Mouse (Mus musculus) limb, embryonic 14.5 days (tissue): ENCODE data around the gene Nkain2. TPM values are rescaled to one million over a fixed set of nuclear protein-coding genes. Genes with fewer than 3 reads are reported as not detected.

Source experiments
- ATAC-seq: fragments of 200-750 bp; cut with Nextera tagmentation; 2 replicates; pipeline ENCODE4 v1.8.0; 2017; ENCODE audit warnings: low read depth, moderate number of reproducible peaks, moderate TSS enrichment; ENCODE audit not compliant: low FRiP score
- DNase-seq: peaks from one replicate; pipeline ENCODE4 v3.0.0-alpha.2; 2015; ENCODE audit warnings: low spot score
- H3K27ac ChIP-seq: fragments of 300-500 bp; sonication (generic); replicated peaks from 2 replicates; pipeline ENCODE4 v1.5.1; 2014; ENCODE audit warnings: low read depth, mild to moderate bottlenecking, low read length, moderate library complexity, mixed read lengths
- H3K27me3 ChIP-seq: fragments of 300-500 bp; sonication (generic); 2 replicates; pipeline ENCODE4 v1.6.1; 2014; ENCODE audit warnings: low read length, mixed read lengths; ENCODE audit not compliant: control insufficient read depth, insufficient read depth
- H3K36me3 ChIP-seq: fragments of 300-500 bp; sonication (generic); 2 replicates; pipeline ENCODE4 v1.6.1; 2014; ENCODE audit warnings: mild to moderate bottlenecking, low read length, moderate library complexity, mixed read lengths; ENCODE audit not compliant: control insufficient read depth, insufficient read depth
- H3K4me1 ChIP-seq: fragments of 300-500 bp; sonication (generic); 2 replicates; pipeline ENCODE4 v1.6.1; 2014; ENCODE audit warnings: antibody characterized with exemption, low read length, mixed read lengths; ENCODE audit not compliant: control insufficient read depth, insufficient read depth
- H3K4me2 ChIP-seq: fragments of 300-500 bp; sonication (generic); replicated peaks from 2 replicates; pipeline ENCODE4 v1.6.1; 2014; ENCODE audit warnings: low read depth, mild to moderate bottlenecking, low read length, moderate library complexity; ENCODE audit not compliant: severe bottlenecking
- H3K4me3 ChIP-seq: fragments of 300-500 bp; sonication (generic); replicated peaks from 2 replicates; pipeline ENCODE4 v1.5.1; 2014; ENCODE audit warnings: low read length
- H3K9ac ChIP-seq: fragments of 300-500 bp; sonication (generic); 2 replicates; pipeline ENCODE4 v1.6.1; 2014; ENCODE audit warnings: mild to moderate bottlenecking, low read depth, low read length, moderate library complexity; ENCODE audit not compliant: severe bottlenecking
- H3K9me3 ChIP-seq: fragments of 300-500 bp; sonication (generic); 2 replicates; pipeline ENCODE4 v1.6.1; 2016; ENCODE audit warnings: low read length; ENCODE audit not compliant: control insufficient read depth
- POLR2A ChIP-seq: fragments of 200-500 bp; IDR thresholded peaks from 2 replicates; pipeline ENCODE4 v1.8.0; 2012; ENCODE audit warnings: inconsistent platforms, mild to moderate bottlenecking, moderate library complexity, borderline replicate concordance; ENCODE audit not compliant: insufficient read depth, insufficient read length; ENCODE audit errors: extremely low read depth
- WGBS: fragments of 180-500 bp; shearing (Covaris S2); extraction: QIAGEN DNeasy Blood & Tissue Kit; methylation state at CpG from one replicate; pipeline ENCODE4 v1.1.7; 2014; 5-methylcytosine and 5-hydroxymethylcytosine counted together
- polyA plus RNA-seq, 2 experiments: library from polyadenylated mRNA; depleted of rRNA in 1 of 2; stranded (reverse) in 1 of 2; unstranded in 1 of 2; fragments of >200 nt; fragmentation: Nextera tagmentation in 1 of 2; extraction: Ambion mirVana in 1 of 2; gene quantifications; 2 replicates each; pipeline versions ENCODE4 v1.2.1 to v1.2.3; 2012 to 2014

Gene Nkain2
- polyA plus RNA-seq, 2 experiments: 0.43 to 0.55 TPM

- H3K9ac ChIP-seq: no peak overlapping the region
- ATAC-seq (peak; percentile 50), DNase-seq (no peak)
- TF ChIP-seq POLR2A: no peak
- H3K4me3 ChIP-seq: no peak overlapping the region
- no peaks in the 10 kb centered on the region for H3K36me3 ChIP-seq
- no peak overlapping the region for H3K4me2 ChIP-seq
- no peaks in the 10 kb centered on the region for H3K9me3 ChIP-seq
- H3K27ac ChIP-seq: no peak overlapping the region
- H3K27me3 ChIP-seq: no peaks in the 10 kb centered on the region
- H3K4me1 ChIP-seq: no peaks in the 10 kb centered on the region
- 46% methylated on average over 1 of the region's 1 CpGs for WGBS
Observed at GRCm38 (mm10) chr10:32001216-32001753, 889.0 kb downstream of the Nkain2 start.

GRCm38 (mm10) chr10:31993205-31993604 is 897.1 kb downstream of the Nkain2 start:
- 52% methylated on average over 1 of the region's 1 CpGs for WGBS
- no peak for DNase-seq
- no peak overlapping the region for H3K4me2 ChIP-seq

GRCm38 (mm10) chr10:31978387-31978786 is 911.9 kb downstream of the Nkain2 start:
- Histone ChIP-seq H3K27me3 (no peaks in the 10 kb centered on the region), H3K4me3 (no peak overlapping the region), H3K4me2 (no peak overlapping the region), H3K9me3 (no peaks in the 10 kb centered on the region), H3K27ac (no peak overlapping the region), H3K9ac (no peak overlapping the region), H3K36me3 (no peaks in the 10 kb centered on the region), H3K4me1 (no peaks in the 10 kb centered on the region)
- no peak for TF ChIP-seq POLR2A
- DNase-seq (no peak), ATAC-seq (no peak)

More at GRCm38 (mm10) chr10:31993205-31993604, 897.1 kb downstream of the Nkain2 start:
- Histone ChIP-seq H3K27me3 (no peaks in the 10 kb centered on the region), H3K4me3 (no peak overlapping the region), H3K36me3 (no peaks in the 10 kb centered on the region), H3K27ac (no peak overlapping the region), H3K9me3 (no peaks in the 10 kb centered on the region), H3K9ac (no peak overlapping the region), H3K4me1 (no peaks in the 10 kb centered on the region)
- no peak for TF ChIP-seq POLR2A
- ATAC-seq: no peak

- ATAC-seq (no peak), DNase-seq (no peak)
- no peaks in the 10 kb centered on the region for H3K36me3 ChIP-seq
- H3K4me2 ChIP-seq: no peak overlapping the region
- H3K27me3 ChIP-seq: no peaks in the 10 kb centered on the region
- H3K27ac ChIP-seq: no peak overlapping the region
- no peaks in the 10 kb centered on the region for H3K4me1 ChIP-seq
- WGBS: 85% methylated on average over 2 of the region's 2 CpGs
- H3K9me3 ChIP-seq: no peaks in the 10 kb centered on the region
- no peak for TF ChIP-seq POLR2A
- no peak overlapping the region for H3K4me3 ChIP-seq
- H3K9ac ChIP-seq: no peak overlapping the region
Observed at GRCm38 (mm10) chr10:31947178-31947726, 943.0 kb downstream of the Nkain2 start.

GRCm38 (mm10) chr10:31931961-31932360 is 958.3 kb downstream of the Nkain2 start:
- Histone ChIP-seq H3K36me3 (no peaks in the 10 kb centered on the region), H3K27ac (no peak overlapping the region), H3K9me3 (no peaks in the 10 kb centered on the region), H3K4me1 (no peaks in the 10 kb centered on the region), H3K9ac (no peak overlapping the region), H3K4me2 (no peak overlapping the region), H3K27me3 (no peaks in the 10 kb centered on the region), H3K4me3 (no peak overlapping the region)
- 94% methylated on average over 2 of the region's 2 CpGs for WGBS
- no peak for TF ChIP-seq POLR2A
- DNase-seq: no peak
- ATAC-seq: no peak
